Mouse (Mus musculus) heart, adult 2 months (tissue): ENCODE data around the gene Palld.

Experiments
- CTCF ChIP-seq: fragments of 200-600 bp; IDR thresholded peaks from 2 replicates; pipeline ENCODE4 v1.8.1; 2022; ENCODE audit warnings: antibody characterized with exemption, mild to moderate bottlenecking, moderate library complexity
- POLR2A ChIP-seq: fragments of 200-500 bp; IDR thresholded peaks from 2 replicates; pipeline ENCODE4 v1.6.1; 2011; ENCODE audit warnings: mild to moderate bottlenecking, low read depth, low read length, control low read depth; ENCODE audit not compliant: insufficient read depth

- TF ChIP-seq POLR2A (no peak), CTCF (no peak)
These were observed 312.5 kb downstream of the Palld start for GRCm38 (mm10) chr8:61589972-61590391.
